Mouse (Mus musculus) embryo, embryonic 10 days (tissue): ENCODE data around the gene Tcaf3.

Source experiments
- DNase-seq: peaks from one replicate; pipeline ENCODE4 v3.0.0-alpha.2; 2015; ENCODE audit warnings: low spot score

Tcaf3 gene

GRCm38 (mm10) chr6:42597592-42597991, at the start of gene Tcaf3:
Gene Tcaf3, minus strand, starts transcription at chr6:42597692.
- no peak for DNase-seq

- peak; percentile 88 for DNase-seq
Measured at GRCm38 (mm10) chr6:42644912-42645549, 47.5 kb upstream of the Tcaf3 start, which contains the start of gene Tcaf2. Gene Tcaf2, minus strand, starts transcription at chr6:42645254.

GRCm38 (mm10) chr6:42634393-42634792, 36.9 kb upstream of the Tcaf3 start:
- DNase-seq: no peak

- no peak for DNase-seq
Measured at GRCm38 (mm10) chr6:42631395-42631794, 33.9 kb upstream of the Tcaf3 start.

- DNase-seq: no peak
Measured at GRCm38 (mm10) chr6:42616904-42617303, 19.4 kb upstream of the Tcaf3 start.

GRCm38 (mm10) chr6:42612218-42612617, 14.7 kb upstream of the Tcaf3 start:
- DNase-seq: peak; percentile 10

GRCm38 (mm10) chr6:42610954-42611522, 13.5 kb upstream of the Tcaf3 start:
- DNase-seq: no peak

GRCm38 (mm10) chr6:42593138-42593882, 4.2 kb downstream of the Tcaf3 start:
- no peak for DNase-seq

GRCm38 (mm10) chr6:42586569-42586968, 10.9 kb downstream of the Tcaf3 start:
- DNase-seq: no peak

- peak; percentile 65 for DNase-seq
Measured at GRCm38 (mm10) chr6:42583488-42583872, 14.0 kb downstream of the Tcaf3 start.

- DNase-seq: peak; percentile 13
Measured at GRCm38 (mm10) chr6:42582741-42583487, 14.6 kb downstream of the Tcaf3 start.

- DNase-seq: no peak
Measured at GRCm38 (mm10) chr6:42578678-42579077, 18.8 kb downstream of the Tcaf3 start.

- no peak for DNase-seq
Measured at GRCm38 (mm10) chr6:42577433-42577832, 20.1 kb downstream of the Tcaf3 start.

GRCm38 (mm10) chr6:42568205-42568604, 29.3 kb downstream of the Tcaf3 start:
- no peak for DNase-seq

- DNase-seq: no peak
Measured at GRCm38 (mm10) chr6:42566076-42566598, 31.4 kb downstream of the Tcaf3 start.

GRCm38 (mm10) chr6:42562280-42562679, 35.2 kb downstream of the Tcaf3 start:
- DNase-seq: no peak

- DNase-seq: no peak
Measured at GRCm38 (mm10) chr6:42560885-42561284, 36.6 kb downstream of the Tcaf3 start.

- DNase-seq: no peak
Measured at GRCm38 (mm10) chr6:42558641-42559040, 38.9 kb downstream of the Tcaf3 start.

- no peak for DNase-seq
Measured at GRCm38 (mm10) chr6:42547461-42547860, 50.0 kb downstream of the Tcaf3 start, which contains the start of gene Olfr455. Gene Olfr455, minus strand, starts transcription at chr6:42547587.

GRCm38 (mm10) chr6:42546180-42546579, 51.3 kb downstream of the Tcaf3 start:
- no peak for DNase-seq

- DNase-seq: no peak
Measured at GRCm38 (mm10) chr6:42545451-42545885, 52.0 kb downstream of the Tcaf3 start.

GRCm38 (mm10) chr6:42544846-42545245, 52.6 kb downstream of the Tcaf3 start:
- DNase-seq: no peak
